Mouse (Mus musculus) liver, embryonic 11.5 days (tissue): ENCODE measurements around the gene Foxp1. TPM values are rescaled to one million over a fixed set of nuclear protein-coding genes. Genes with fewer than 3 reads are reported as not detected.

ENCODE experiments used
- ATAC-seq: fragments of 200-750 bp; cut with Nextera tagmentation; replicated peaks from 2 replicates; pipeline ENCODE4 v1.8.0; 2017; ENCODE audit warnings: moderate number of reproducible peaks, mild to moderate bottlenecking, moderate TSS enrichment, moderate library complexity; ENCODE audit not compliant: low FRiP score
- DNase-seq: peaks from one replicate; pipeline ENCODE4 v3.0.0-alpha.2; 2017; ENCODE audit warnings: low spot score
- H3K27ac ChIP-seq: fragments of 300-500 bp; sonication (generic); 2 replicates; pipeline ENCODE4 v1.5.1; 2014; ENCODE audit warnings: mild to moderate bottlenecking, low read depth, low read length, control low read depth
- H3K27me3 ChIP-seq: fragments of 300-500 bp; sonication (generic); replicated peaks from 2 replicates; pipeline ENCODE4 v1.6.1; 2014; ENCODE audit warnings: low read length, mixed read lengths; ENCODE audit not compliant: control insufficient read depth, insufficient read depth
- H3K36me3 ChIP-seq: fragments of 300-500 bp; sonication (generic); 2 replicates; pipeline ENCODE4 v1.6.1; 2014; ENCODE audit warnings: mild to moderate bottlenecking, low read length, moderate library complexity, mixed read lengths; ENCODE audit not compliant: control insufficient read depth, insufficient read depth
- H3K4me1 ChIP-seq: fragments of 300-500 bp; sonication (generic); replicated peaks from 2 replicates; pipeline ENCODE4 v1.6.1; 2014; ENCODE audit warnings: low read length, mixed read lengths; ENCODE audit not compliant: control insufficient read depth, insufficient read depth
- H3K4me2 ChIP-seq: fragments of 300-500 bp; sonication (generic); 2 replicates; pipeline ENCODE4 v1.6.1; 2014; ENCODE audit warnings: mild to moderate bottlenecking, control low read depth, moderate library complexity
- H3K4me3 ChIP-seq: fragments of 300-500 bp; sonication (generic); 2 replicates; pipeline ENCODE4 v1.5.1; 2014; ENCODE audit warnings: low read depth, low read length, control low read depth
- H3K9ac ChIP-seq: fragments of 300-500 bp; sonication (generic); 2 replicates; pipeline ENCODE4 v1.6.1; 2014; ENCODE audit warnings: low read depth, low read length, control low read depth
- H3K9me3 ChIP-seq: fragments of 300-500 bp; sonication (generic); 2 replicates; pipeline ENCODE4 v1.6.1; 2016; ENCODE audit warnings: low read length, inconsistent platforms, mixed read lengths; ENCODE audit not compliant: control insufficient read depth
- WGBS: fragments of 180-500 bp; shearing (Covaris S2); extraction: QIAGEN DNeasy Blood & Tissue Kit; methylation state at CpG from one replicate; pipeline ENCODE4 v1.1.7; 2014; 5-methylcytosine and 5-hydroxymethylcytosine counted together
- polyA plus RNA-seq: library from polyadenylated mRNA; unstranded; fragments of >200 nt; fragmentation: Nextera tagmentation; extraction: Ambion mirVana; gene quantifications from 2 replicates; pipeline ENCODE4 v1.2.1, GENCODE M21; 2014

The Foxp1 gene
- polyA plus RNA-seq, 1 experiment from 2014 or later = 62.1 TPM

DNA sequence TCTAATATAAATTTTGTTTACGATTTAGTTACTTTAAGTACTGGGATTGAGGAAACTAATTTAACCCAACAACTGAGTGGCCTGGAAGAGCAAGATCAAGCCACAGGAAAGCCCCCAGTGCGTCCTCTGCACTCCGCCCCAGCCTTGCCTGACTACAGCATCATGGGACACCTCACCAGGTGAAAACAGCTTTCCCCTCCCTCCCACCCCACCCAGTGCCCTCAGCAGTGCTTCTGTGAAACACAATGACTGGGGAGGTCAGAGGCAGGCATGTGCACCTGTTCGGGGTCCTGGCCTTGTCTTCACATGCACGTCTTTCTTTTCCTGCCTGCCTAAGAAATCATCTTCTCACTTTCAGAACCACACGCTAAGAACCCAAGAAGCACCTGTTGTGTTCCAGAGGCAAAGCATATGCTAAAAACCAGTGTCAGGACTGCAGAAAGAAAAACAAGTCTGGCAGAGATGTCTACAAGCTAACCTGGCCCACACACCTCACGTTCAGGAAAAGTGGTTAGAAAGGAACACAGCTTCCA, 6.8 kb downstream of the Foxp1 start:
- Histone ChIP-seq H3K27me3 (no peaks in the 10 kb centered on the region), H3K4me3 (no peak overlapping the region), H3K27ac (no peak overlapping the region), H3K9me3 (no peaks in the 10 kb centered on the region), H3K36me3 (no peaks in the 10 kb centered on the region), H3K9ac (no peak overlapping the region), H3K4me1 (peaks cover 7% of the 10 kb centered on the region; the same call in 1 of the 2 replicates), H3K4me2 (no peak overlapping the region)
- 81% methylated on average over 7 of the region's 7 CpGs for WGBS
- ATAC-seq (no peak), DNase-seq (no peak)

GRCm38 (mm10) chr6:99511862-99512261, 10.7 kb downstream of the Foxp1 start:
- no peak overlapping the region for H3K4me3 ChIP-seq
- ATAC-seq = no peak
- no peak overlapping the region for H3K9ac ChIP-seq
- H3K9me3 ChIP-seq = no peaks in the 10 kb centered on the region
- no peaks in the 10 kb centered on the region for H3K27me3 ChIP-seq
- no peak overlapping the region for H3K27ac ChIP-seq
- no peaks in the 10 kb centered on the region for H3K36me3 ChIP-seq
- WGBS = 59% methylated on average over 6 of the region's 6 CpGs
- no peak for DNase-seq
- H3K4me1 ChIP-seq = peaks cover 7% of the 10 kb centered on the region; the same call in 1 of the 2 replicates
- H3K4me2 ChIP-seq = no peak overlapping the region

GRCm38 (mm10) chr6:99509189-99509592, 13.3 kb downstream of the Foxp1 start:
- no peak overlapping the region for H3K4me3 ChIP-seq
- no peak overlapping the region for H3K9ac ChIP-seq
- H3K27me3 ChIP-seq = no peaks in the 10 kb centered on the region
- peaks cover 2% of the 10 kb centered on the region; the same call in 1 of the 2 replicates for H3K36me3 ChIP-seq
- no peak overlapping the region for H3K4me2 ChIP-seq
- peaks cover 7% of the 10 kb centered on the region; the same call in 1 of the 2 replicates for H3K4me1 ChIP-seq
- WGBS = 85% methylated on average over 9 of the region's 9 CpGs
- H3K9me3 ChIP-seq = no peaks in the 10 kb centered on the region
- no peak overlapping the region for H3K27ac ChIP-seq
- DNase-seq (no peak), ATAC-seq (no peak)

GRCm38 (mm10) chr6:99506816-99507215, 15.7 kb downstream of the Foxp1 start:
- Histone ChIP-seq H3K4me1 (peaks cover 2% of the 10 kb centered on the region), H3K36me3 (peaks cover 2% of the 10 kb centered on the region; the same call in 1 of the 2 replicates), H3K27ac (no peak overlapping the region), H3K9me3 (no peaks in the 10 kb centered on the region), H3K9ac (no peak overlapping the region), H3K4me2 (no peak overlapping the region), H3K4me3 (no peak overlapping the region), H3K27me3 (no peaks in the 10 kb centered on the region)
- ATAC-seq (no peak), DNase-seq (no peak)
- WGBS = 76% methylated on average over 6 of the region's 6 CpGs

DNA sequence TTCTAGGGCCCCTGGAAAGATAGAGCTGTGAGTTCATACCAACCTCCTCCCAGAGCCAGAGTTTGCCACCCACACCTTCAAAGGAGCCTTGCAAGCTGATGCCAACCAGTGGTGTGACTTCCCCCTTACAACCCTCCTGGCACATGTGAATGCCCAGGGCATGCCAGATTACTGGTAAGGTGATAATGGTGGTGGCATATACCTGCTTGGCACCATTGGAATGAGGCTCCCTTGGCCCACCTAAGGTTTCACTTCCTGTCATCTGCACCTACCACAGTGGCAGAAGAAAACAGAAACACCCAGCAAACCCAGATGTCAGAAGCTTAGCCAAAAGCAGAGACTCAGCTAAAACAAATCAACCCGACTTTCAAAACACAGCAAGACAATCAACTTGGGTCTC, 18.8 kb downstream of the Foxp1 start:
- Histone ChIP-seq H3K27ac (no peak overlapping the region), H3K9me3 (no peaks in the 10 kb centered on the region), H3K27me3 (no peaks in the 10 kb centered on the region), H3K4me3 (no peak overlapping the region), H3K9ac (no peak overlapping the region), H3K4me1 (no peaks in the 10 kb centered on the region; the same call in none of the 2 replicates), H3K36me3 (peaks cover 2% of the 10 kb centered on the region; the same call in 1 of the 2 replicates), H3K4me2 (no peak overlapping the region)
- 76% methylated on average over 1 of the region's 1 CpGs for WGBS
- ATAC-seq (no peak), DNase-seq (no peak)

GRCm38 (mm10) chr6:99502727-99503126, 19.8 kb downstream of the Foxp1 start:
- Histone ChIP-seq H3K9me3 (no peaks in the 10 kb centered on the region), H3K27ac (no peak overlapping the region), H3K4me2 (no peak overlapping the region), H3K27me3 (no peaks in the 10 kb centered on the region), H3K9ac (no peak overlapping the region), H3K4me3 (no peak overlapping the region), H3K4me1 (no peaks in the 10 kb centered on the region; the same call in none of the 2 replicates), H3K36me3 (peaks cover 2% of the 10 kb centered on the region; the same call in 1 of the 2 replicates)
- 68% methylated on average over 2 of the region's 2 CpGs for WGBS
- DNase-seq = no peak
- ATAC-seq = no peak

DNA sequence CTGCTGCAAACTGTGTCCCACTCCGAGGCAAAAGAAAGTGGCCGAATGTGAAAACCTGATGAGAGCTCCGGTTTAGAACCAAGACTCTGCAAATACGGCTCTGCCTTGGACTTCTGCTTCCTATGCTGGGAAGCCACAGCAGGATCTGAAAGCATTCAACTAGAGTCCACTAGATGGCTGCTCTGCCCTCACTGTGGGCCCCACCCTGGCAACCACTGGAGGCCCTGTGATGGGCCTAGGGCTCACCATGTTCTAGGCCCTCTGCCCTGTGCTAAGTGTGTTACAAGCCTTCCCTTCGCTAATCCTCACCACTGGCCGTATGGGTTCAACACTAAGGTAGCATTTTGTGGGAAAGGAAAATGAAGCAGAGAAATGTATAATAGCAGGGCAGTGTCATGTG, 20.2 kb downstream of the Foxp1 start:
- DNase-seq (no peak), ATAC-seq (0 out of 2 replicates have a peak, but pooled peaks have one; percentile 39)
- Histone ChIP-seq H3K36me3 (peaks cover 2% of the 10 kb centered on the region; the same call in 1 of the 2 replicates), H3K9ac (no peak overlapping the region), H3K27me3 (no peaks in the 10 kb centered on the region), H3K27ac (no peak overlapping the region), H3K9me3 (no peaks in the 10 kb centered on the region), H3K4me3 (no peak overlapping the region), H3K4me2 (no peak overlapping the region), H3K4me1 (no peaks in the 10 kb centered on the region; the same call in none of the 2 replicates)
- 91% methylated on average over 6 of the region's 6 CpGs for WGBS

GRCm38 (mm10) chr6:99500570-99501270, 21.8 kb downstream of the Foxp1 start:
- no peak overlapping the region for H3K4me3 ChIP-seq
- no peak overlapping the region for H3K27ac ChIP-seq
- DNase-seq (no peak), ATAC-seq (no peak)
- WGBS = 80% methylated on average over 3 of the region's 3 CpGs
- no peaks in the 10 kb centered on the region for H3K9me3 ChIP-seq
- no peaks in the 10 kb centered on the region for H3K27me3 ChIP-seq
- no peaks in the 10 kb centered on the region for H3K36me3 ChIP-seq
- no peak overlapping the region for H3K9ac ChIP-seq
- H3K4me2 ChIP-seq = no peak overlapping the region
- peaks cover 8% of the 10 kb centered on the region for H3K4me1 ChIP-seq

DNA sequence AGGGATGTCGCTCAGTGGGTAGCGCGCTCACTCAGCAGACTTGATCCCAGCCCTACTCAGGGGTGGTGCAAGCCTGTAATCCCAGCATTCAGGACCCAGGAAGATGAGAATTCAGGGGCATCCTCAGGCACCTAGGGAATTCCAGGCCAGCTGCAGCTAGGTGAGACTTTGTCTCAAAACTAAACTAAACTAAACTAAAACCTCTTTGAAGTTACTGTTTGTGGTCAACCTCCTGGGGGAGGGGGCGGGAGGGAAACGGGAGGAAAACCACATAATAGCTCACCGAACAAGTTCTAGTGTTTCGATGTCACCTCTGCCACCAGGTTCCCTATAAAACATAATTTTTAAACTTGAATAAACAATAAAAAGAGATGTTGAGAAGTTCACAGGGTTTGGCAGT, 24.4 kb downstream of the Foxp1 start:
- Histone ChIP-seq H3K36me3 (no peaks in the 10 kb centered on the region), H3K4me3 (no peak overlapping the region), H3K9ac (no peak overlapping the region), H3K9me3 (no peaks in the 10 kb centered on the region), H3K27me3 (no peaks in the 10 kb centered on the region), H3K4me2 (no peak overlapping the region), H3K27ac (no peak overlapping the region), H3K4me1 (peaks cover 9% of the 10 kb centered on the region)
- 70% methylated on average over 7 of the region's 7 CpGs for WGBS
- ATAC-seq (no peak), DNase-seq (no peak)
